Mouse (Mus musculus): ENCODE results near the gene Rundc3a. TPM values are rescaled to one million over a fixed set of nuclear protein-coding genes. Genes with fewer than 3 reads are reported as not detected.
A peak's percentile ranks its signal among the peaks of the same experiment; 100 is the strongest.

Gene Rundc3a
- polyA plus RNA-seq, 1 experiment = 446 TPM

DNA sequence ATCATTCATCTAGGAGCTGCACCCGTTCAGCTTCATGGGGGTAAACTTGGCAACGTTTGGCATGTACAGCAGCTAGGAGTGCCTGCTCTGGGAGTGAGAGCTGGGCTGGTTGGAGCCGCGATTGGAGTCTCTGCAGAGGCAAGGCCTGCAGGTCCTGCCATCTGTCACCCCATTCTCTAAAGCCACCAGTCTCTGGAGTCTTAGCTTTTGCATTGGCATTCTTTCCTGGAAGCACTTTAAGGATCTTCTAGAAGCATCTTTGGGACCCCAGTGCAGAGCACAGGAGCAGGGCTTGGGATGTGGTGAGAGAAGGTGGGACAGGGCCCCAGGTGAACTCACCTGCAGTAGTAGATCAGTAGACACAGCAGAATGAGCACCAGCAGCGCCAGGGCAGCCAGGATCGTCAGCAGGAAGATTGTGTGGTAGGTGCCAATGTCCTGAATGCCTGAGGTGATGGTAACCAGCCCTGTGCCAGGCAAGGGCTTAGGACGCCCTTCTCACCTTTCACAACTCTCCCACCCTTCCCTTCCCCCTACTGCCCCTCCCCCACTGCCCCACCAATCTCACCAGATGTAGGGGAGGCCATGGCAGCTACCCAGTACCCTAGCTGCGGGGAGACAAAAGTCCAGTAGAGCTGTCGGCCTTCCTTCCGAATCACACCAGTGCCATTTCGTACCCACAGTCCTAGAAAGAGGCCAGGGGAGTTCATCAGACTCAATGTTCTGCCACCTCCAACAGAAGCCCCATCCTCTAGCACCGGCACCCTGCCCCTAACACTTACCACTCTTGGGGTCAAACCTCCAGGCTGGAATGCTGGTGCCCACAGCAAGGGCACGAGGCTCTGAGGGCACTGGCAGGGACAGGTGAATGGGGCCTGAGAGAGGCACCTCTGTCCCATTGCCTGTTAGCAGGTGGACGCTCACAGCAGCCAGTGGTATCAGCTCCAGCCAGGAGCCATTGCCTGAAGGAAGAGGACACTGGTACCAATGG, 46.2 kb downstream of the Rundc3a start:
- H3K4me1 ChIP-seq (ENCODE audit: control insufficient read depth, insufficient read depth, low read length) = peaks cover 39% of the 10 kb centered on the region
- H3K27ac ChIP-seq (ENCODE audit: insufficient read depth, low read length) = peak overlapping the region; percentile 86
- WGBS = 28% methylated on average over 14 of the region's 14 CpGs
- H3K27me3 ChIP-seq (ENCODE audit: control insufficient read depth, insufficient read depth, low read length) = no peaks in the 10 kb centered on the region
- TF ChIP-seq POLR2A (IDR thresholded peaks at IDR 0.05; ENCODE audit: borderline replicate concordance, insufficient read depth, low read length) = no peak
- no peak for TF ChIP-seq CTCF (IDR thresholded peaks at IDR 0.05; ENCODE audit: borderline replicate concordance, insufficient read depth, low read depth, low read length)
- H3K4me3 ChIP-seq (replicated peaks; ENCODE audit: insufficient read depth, low read depth, low read length) = no peak overlapping the region
- DNase-seq = peak; percentile 81 to 85

DNA sequence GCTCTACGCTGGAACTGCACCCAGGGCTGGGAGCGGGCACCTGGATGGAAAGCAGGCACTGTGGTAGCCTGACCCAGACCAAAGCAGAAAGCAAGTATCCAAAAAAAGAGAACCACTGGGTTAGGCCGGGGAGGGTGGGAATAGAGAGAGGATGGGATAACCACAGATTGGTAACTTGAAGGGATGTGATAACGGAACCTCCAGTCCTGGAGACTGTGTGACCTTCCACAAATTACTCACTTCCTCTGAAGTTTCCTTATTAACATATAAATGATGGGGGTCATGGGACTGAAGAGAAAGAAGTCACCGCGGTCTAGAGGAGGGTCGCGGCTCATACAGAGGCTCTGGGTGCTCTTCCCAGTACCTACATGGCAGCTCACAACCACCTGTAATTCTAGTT, 47.1 kb downstream of the Rundc3a start:
- Histone ChIP-seq H3K27ac (ENCODE audit: insufficient read depth, low read length) (no peak overlapping the region), H3K4me1 (ENCODE audit: control insufficient read depth, insufficient read depth, low read length) (peaks cover 37% of the 10 kb centered on the region), H3K27me3 (ENCODE audit: control insufficient read depth, insufficient read depth, low read length) (no peaks in the 10 kb centered on the region), H3K4me3 (replicated peaks; ENCODE audit: insufficient read depth, low read depth, low read length) (no peak overlapping the region)
- TF ChIP-seq POLR2A (IDR thresholded peaks at IDR 0.05; ENCODE audit: borderline replicate concordance, insufficient read depth, low read length) = no peak
- TF ChIP-seq CTCF (IDR thresholded peaks at IDR 0.05; ENCODE audit: borderline replicate concordance, insufficient read depth, low read depth, low read length) = no peak
- DNase-seq = no peak
- WGBS = 84% methylated on average over 8 of the region's 8 CpGs

DNA sequence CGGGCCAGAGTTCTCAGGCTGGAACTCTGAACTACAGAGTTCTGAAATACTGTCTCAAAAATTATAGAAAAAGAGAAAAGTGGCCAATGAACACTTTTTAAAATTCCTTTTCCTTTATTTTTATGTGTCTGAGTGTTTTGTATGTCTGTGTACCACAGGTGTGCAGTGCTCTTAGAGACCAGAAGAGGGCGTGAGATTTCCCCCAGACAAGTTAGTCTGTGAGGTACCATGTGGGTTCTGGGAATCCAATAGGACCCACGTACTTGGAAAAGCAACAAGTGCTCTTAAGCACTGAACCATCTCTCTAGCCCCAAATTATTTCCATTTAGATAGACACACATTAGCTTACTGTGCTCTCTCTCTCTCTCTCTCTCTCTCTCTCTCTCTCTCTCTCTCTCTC, 48.2 kb downstream of the Rundc3a start:
- H3K4me1 ChIP-seq (ENCODE audit: control insufficient read depth, insufficient read depth, low read length) = peaks cover 33% of the 10 kb centered on the region
- no peak overlapping the region for H3K4me3 ChIP-seq (replicated peaks; ENCODE audit: insufficient read depth, low read depth, low read length)
- H3K27me3 ChIP-seq (ENCODE audit: control insufficient read depth, insufficient read depth, low read length) = no peaks in the 10 kb centered on the region
- H3K27ac ChIP-seq (ENCODE audit: insufficient read depth, low read length) = no peak overlapping the region
- DNase-seq = no peak
- TF ChIP-seq CTCF (IDR thresholded peaks at IDR 0.05; ENCODE audit: borderline replicate concordance, insufficient read depth, low read depth, low read length) = no peak
- no peak for TF ChIP-seq POLR2A (IDR thresholded peaks at IDR 0.05; ENCODE audit: borderline replicate concordance, insufficient read depth, low read length)
- 78% methylated on average over 3 of the region's 3 CpGs for WGBS

DNA sequence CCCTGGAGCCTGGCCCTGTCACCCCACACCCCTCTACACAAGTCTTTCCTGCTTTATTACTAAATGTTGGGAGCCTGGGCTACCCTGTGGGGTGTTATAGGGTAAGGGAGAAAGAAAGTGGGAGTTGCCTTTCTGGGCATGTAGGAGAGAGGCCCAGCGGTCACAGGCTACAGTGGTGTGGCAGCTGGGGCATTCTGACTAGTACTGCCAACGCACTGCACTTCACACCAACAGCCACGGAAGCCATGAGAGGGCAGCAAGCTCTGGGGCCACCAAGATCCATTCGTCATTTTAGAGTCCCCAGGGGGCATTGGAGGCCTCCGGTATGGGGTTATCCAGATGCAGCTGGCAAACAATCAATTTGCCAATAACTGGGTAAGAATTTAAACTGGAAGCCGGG, 48.9 kb downstream of the Rundc3a start:
- H3K27me3 ChIP-seq (ENCODE audit: control insufficient read depth, insufficient read depth, low read length) = no peaks in the 10 kb centered on the region
- no peak for DNase-seq
- no peak overlapping the region for H3K4me3 ChIP-seq (replicated peaks; ENCODE audit: insufficient read depth, low read depth, low read length)
- H3K27ac ChIP-seq (ENCODE audit: insufficient read depth, low read length) = no peak overlapping the region
- H3K4me1 ChIP-seq (ENCODE audit: control insufficient read depth, insufficient read depth, low read length) = peaks cover 33% of the 10 kb centered on the region
- 71% methylated on average over 6 of the region's 6 CpGs for WGBS
- no peak for TF ChIP-seq POLR2A (IDR thresholded peaks at IDR 0.05; ENCODE audit: borderline replicate concordance, insufficient read depth, low read length)
- no peak for TF ChIP-seq CTCF (IDR thresholded peaks at IDR 0.05; ENCODE audit: borderline replicate concordance, insufficient read depth, low read depth, low read length)

DNA sequence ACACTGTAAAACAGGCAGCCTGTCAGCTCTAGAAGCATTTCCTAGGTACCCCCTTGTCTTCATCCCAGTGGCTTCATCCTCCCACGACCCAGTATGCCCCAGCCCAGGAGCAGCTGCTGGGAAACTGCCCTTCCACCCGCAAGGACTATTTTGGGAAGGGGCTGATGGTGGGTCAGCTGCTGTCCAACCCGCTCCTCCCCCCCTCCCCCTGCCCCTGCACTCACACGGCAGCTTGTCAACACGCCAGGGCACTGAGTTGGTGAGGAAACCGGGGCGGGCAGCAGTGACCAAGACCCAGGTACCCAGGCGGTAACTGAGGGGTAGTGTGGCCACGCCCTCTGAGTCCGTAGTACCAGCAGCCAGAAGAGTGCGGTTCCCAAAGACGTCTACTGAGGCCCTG, 50.5 kb downstream of the Rundc3a start:
- Histone ChIP-seq H3K27ac (ENCODE audit: insufficient read depth, low read length) (no peak overlapping the region), H3K4me1 (ENCODE audit: control insufficient read depth, insufficient read depth, low read length) (peaks cover 37% of the 10 kb centered on the region), H3K27me3 (ENCODE audit: control insufficient read depth, insufficient read depth, low read length) (no peaks in the 10 kb centered on the region), H3K4me3 (replicated peaks; ENCODE audit: insufficient read depth, low read depth, low read length) (no peak overlapping the region)
- TF ChIP-seq POLR2A (IDR thresholded peaks at IDR 0.05; ENCODE audit: borderline replicate concordance, insufficient read depth, low read length) = no peak
- no peak for DNase-seq
- 45% methylated on average over 12 of the region's 12 CpGs for WGBS

DNA sequence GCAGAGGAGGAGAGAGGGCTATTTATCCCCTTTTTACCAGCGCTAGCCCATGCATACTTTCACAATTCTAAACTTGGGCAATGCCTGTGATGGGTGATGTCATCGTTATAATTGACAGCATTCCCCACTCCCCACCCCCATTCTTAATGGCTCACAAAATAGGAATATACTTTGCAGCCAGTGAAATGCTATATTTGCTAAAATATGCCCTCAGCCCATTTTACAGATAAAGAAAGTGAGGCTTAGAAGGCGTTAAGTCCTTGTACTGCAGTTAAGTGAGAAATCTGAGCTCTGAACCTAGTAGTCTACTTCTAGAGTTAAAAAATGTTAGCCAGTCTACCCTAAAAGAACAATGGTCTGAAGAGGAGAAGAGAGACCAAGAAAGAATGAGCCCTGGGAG, 51.1 kb downstream of the Rundc3a start:
- Histone ChIP-seq H3K27me3 (ENCODE audit: control insufficient read depth, insufficient read depth, low read length) (no peaks in the 10 kb centered on the region), H3K4me3 (replicated peaks; ENCODE audit: insufficient read depth, low read depth, low read length) (no peak overlapping the region), H3K27ac (ENCODE audit: insufficient read depth, low read length) (no peak overlapping the region), H3K4me1 (ENCODE audit: control insufficient read depth, insufficient read depth, low read length) (peaks cover 35% of the 10 kb centered on the region)
- TF ChIP-seq CTCF (IDR thresholded peaks at IDR 0.05; ENCODE audit: borderline replicate concordance, insufficient read depth, low read depth, low read length) (no peak), POLR2A (IDR thresholded peaks at IDR 0.05; ENCODE audit: borderline replicate concordance, insufficient read depth, low read length) (no peak)
- WGBS = 83% methylated on average over 3 of the region's 3 CpGs
- no peak for DNase-seq

DNA sequence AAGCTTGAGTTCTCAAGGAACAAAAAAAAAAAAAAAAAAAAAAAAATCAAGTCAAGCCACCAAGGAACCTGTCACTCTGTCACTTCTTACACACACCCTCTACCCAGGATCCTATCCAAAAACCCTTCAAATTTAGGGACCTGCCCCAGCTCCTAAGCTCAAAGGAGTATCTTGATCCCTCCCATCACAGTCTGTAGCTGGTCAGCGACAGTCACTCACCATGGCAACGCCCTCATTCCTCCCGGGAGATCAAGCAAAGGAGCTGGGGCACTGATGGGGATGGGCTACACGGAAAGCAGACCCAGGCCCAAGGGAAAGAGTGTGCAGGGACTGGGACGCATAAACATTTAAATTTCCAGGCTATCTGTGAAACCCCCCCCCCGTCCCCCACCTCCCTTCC, 51.6 kb downstream of the Rundc3a start:
- 27% methylated on average over 6 of the region's 6 CpGs for WGBS
- no peak overlapping the region for H3K27ac ChIP-seq (ENCODE audit: insufficient read depth, low read length)

More for the DNA sequence above, 51.6 kb downstream of the Rundc3a start:
- TF ChIP-seq POLR2A (IDR thresholded peaks at IDR 0.05; ENCODE audit: borderline replicate concordance, insufficient read depth, low read length) (no peak), CTCF (IDR thresholded peaks at IDR 0.05; ENCODE audit: borderline replicate concordance, insufficient read depth, low read depth, low read length) (no peak)
- Histone ChIP-seq H3K4me3 (replicated peaks; ENCODE audit: insufficient read depth, low read depth, low read length) (peak overlapping the region; percentile 8), H3K4me1 (ENCODE audit: control insufficient read depth, insufficient read depth, low read length) (peaks cover 35% of the 10 kb centered on the region), H3K27me3 (ENCODE audit: control insufficient read depth, insufficient read depth, low read length) (no peaks in the 10 kb centered on the region)
- DNase-seq = no peak
